Mouse (Mus musculus): ENCODE measurements around the gene Xpo4. TPM values are rescaled to one million over a fixed set of nuclear protein-coding genes. Genes with fewer than 3 reads are reported as not detected.
A peak's percentile ranks its signal among the peaks of the same experiment; 100 is the strongest.

Gene Xpo4
- polyA plus RNA-seq, 2 experiments, result 15.5 to 27.4 TPM

DNA sequence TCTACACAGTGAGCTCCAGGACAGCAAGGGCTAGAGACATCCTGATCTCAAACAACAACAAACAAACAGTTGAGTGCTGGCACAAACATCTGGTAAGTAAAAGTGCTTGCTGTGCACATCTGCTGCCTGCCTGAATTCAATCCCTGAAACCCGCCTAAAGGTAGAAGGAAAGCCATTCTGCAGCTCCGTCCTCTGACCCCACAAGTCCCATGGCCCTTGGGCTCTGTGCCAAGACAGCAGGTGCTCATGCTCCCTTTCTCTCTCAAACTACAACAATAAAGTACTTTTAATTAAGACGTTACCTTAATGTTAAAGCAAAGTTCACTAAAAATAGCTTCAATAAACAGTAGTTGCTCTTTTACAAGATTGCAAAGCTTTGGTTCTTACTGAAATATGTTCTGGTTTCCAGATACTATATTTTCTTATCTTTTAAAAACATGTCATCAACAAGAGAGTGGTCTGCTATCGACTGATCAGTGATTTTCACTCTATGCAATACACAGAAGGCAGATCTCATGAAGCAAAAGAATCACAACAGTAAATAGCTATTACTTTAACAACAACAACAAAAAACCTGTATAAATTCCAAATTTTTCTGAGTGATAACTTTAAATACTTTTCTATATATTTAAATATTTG, 44.5 kb downstream of the Xpo4 start:
- Histone ChIP-seq H3K36me3 (ENCODE audit: control insufficient read depth, insufficient read depth, low read length) (peaks cover 26% of the 10 kb centered on the region), H3K9me3 (ENCODE audit: control insufficient read depth, low read length) (no peaks in the 10 kb centered on the region), H3K27me3 (ENCODE audit: control insufficient read depth, insufficient read depth, low read length) (no peaks in the 10 kb centered on the region), H3K9ac (ENCODE audit: low read depth, low read length, severe bottlenecking) (no peak overlapping the region), H3K4me3 (replicated peaks; ENCODE audit: low read length) (no peak overlapping the region), H3K4me1 (ENCODE audit: control insufficient read depth, insufficient read depth, low read length) (no peaks in the 10 kb centered on the region), H3K27ac (replicated peaks; ENCODE audit: low read depth, low read length) (no peak overlapping the region), H3K4me2 (replicated peaks; ENCODE audit: low read depth, low read length, severe bottlenecking) (no peak overlapping the region)
- DNase-seq (ENCODE audit: low spot score) (no peak), ATAC-seq (ENCODE audit: low FRiP score, low read depth) (no peak)
- WGBS, result 52% methylated on average over 4 of the region's 4 CpGs
- no peak for TF ChIP-seq POLR2A (IDR thresholded peaks at IDR 0.05; ENCODE audit: borderline replicate concordance, extremely low read depth, insufficient read depth, insufficient read length)

DNA sequence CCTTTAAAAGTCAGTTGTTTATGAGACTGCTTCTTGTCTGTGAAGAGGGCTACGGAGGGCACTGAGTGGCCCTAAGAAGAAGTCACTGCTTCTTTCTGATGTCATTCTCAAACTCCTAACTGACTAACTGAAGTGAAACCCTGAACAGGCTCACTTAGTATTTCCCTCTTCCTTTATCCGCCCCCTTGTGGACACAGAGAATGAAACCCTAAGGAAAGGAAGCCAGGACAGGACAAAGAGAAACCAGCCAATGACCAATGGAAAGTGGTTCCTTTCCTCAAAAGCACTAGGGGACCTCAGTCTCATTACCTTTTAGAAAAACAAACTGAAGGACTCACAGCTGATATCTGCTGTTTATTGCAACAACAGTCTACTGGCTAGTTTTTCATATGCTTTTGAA, 45.7 kb downstream of the Xpo4 start:
- DNase-seq (ENCODE audit: low spot score), result peak; percentile 65
- Histone ChIP-seq H3K36me3 (ENCODE audit: control insufficient read depth, insufficient read depth, low read length) (peaks cover 22% of the 10 kb centered on the region), H3K4me1 (ENCODE audit: control insufficient read depth, insufficient read depth, low read length) (no peaks in the 10 kb centered on the region), H3K9me3 (ENCODE audit: control insufficient read depth, low read length) (no peaks in the 10 kb centered on the region), H3K27me3 (ENCODE audit: control insufficient read depth, insufficient read depth, low read length) (no peaks in the 10 kb centered on the region), H3K4me2 (replicated peaks; ENCODE audit: low read depth, low read length, severe bottlenecking) (no peak overlapping the region), H3K9ac (ENCODE audit: low read depth, low read length, severe bottlenecking) (no peak overlapping the region), H3K4me3 (replicated peaks; ENCODE audit: low read length) (no peak overlapping the region), H3K27ac (replicated peaks; ENCODE audit: low read depth, low read length) (no peak overlapping the region)
- WGBS, result 55% methylated on average over 2 of the region's 2 CpGs
- no peak for ATAC-seq (ENCODE audit: low FRiP score, low read depth)
- no peak for TF ChIP-seq POLR2A (IDR thresholded peaks at IDR 0.05; ENCODE audit: borderline replicate concordance, extremely low read depth, insufficient read depth, insufficient read length)

DNA sequence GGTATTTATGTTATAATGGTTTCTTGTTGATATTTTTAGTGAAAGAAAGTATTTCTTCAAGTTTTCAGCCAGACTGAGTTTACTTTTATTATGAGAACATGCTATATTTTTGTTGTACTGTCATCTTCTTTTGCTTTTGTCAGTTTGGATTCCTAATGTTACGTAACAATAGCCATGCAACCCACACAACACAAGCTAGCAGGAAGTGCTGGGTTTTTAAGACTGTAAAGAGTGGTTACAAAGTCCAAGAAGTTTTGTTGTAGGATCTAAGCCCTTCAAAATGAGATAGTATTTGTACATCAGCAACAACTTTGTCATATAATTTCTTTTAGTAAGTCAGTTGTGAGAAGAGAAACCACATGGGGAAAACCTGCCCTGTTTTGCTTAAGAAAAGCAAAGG, 47.6 kb downstream of the Xpo4 start:
- Histone ChIP-seq H3K36me3 (ENCODE audit: control insufficient read depth, insufficient read depth, low read length) (peaks cover 9% of the 10 kb centered on the region; the same call in 1 of the 2 replicates), H3K9me3 (ENCODE audit: control insufficient read depth, low read length) (no peaks in the 10 kb centered on the region), H3K4me2 (replicated peaks; ENCODE audit: low read depth, low read length, severe bottlenecking) (no peak overlapping the region), H3K4me1 (ENCODE audit: control insufficient read depth, insufficient read depth, low read length) (no peaks in the 10 kb centered on the region), H3K27me3 (ENCODE audit: control insufficient read depth, insufficient read depth, low read length) (no peaks in the 10 kb centered on the region), H3K4me3 (replicated peaks; ENCODE audit: low read length) (no peak overlapping the region), H3K27ac (replicated peaks; ENCODE audit: low read depth, low read length) (no peak overlapping the region), H3K9ac (ENCODE audit: low read depth, low read length, severe bottlenecking) (no peak overlapping the region)
- no peak for TF ChIP-seq POLR2A (IDR thresholded peaks at IDR 0.05; ENCODE audit: borderline replicate concordance, extremely low read depth, insufficient read depth, insufficient read length)
- 94% methylated on average over 1 of the region's 1 CpGs for WGBS
- DNase-seq (ENCODE audit: low spot score) (no peak), ATAC-seq (ENCODE audit: low FRiP score, low read depth) (no peak)

DNA sequence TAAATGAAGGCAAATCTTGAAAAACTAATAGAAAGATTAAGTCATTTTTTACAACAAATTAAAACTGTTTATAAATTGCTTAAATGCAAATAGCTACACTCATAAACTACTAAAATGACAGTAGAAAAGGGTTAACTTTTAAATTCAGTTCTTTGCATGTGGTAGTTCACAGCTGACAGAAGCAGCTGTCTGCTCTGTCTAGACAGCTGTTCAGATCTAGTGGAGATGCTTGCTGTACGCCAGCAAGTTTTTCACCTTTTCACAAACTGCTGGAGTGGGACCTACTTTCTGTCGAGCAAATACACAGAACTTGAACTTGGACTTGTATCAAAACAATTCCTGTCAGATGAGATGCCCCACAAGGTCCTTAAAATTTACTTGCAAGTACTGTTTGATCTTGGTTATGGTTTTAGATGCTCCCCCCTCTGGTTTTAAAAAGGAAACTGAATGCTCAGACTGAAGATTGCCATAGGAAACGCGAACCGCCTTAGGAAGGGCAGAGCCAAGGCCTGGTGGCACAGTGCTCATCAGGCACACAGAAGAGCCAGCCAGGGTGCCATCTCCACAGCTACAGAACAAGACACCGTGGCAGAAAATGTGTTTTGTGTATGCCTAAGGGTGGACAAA, 48.8 kb downstream of the Xpo4 start:
- Histone ChIP-seq H3K4me2 (replicated peaks; ENCODE audit: low read depth, low read length, severe bottlenecking) (no peak overlapping the region), H3K27ac (replicated peaks; ENCODE audit: low read depth, low read length) (0 out of 2 replicates have a peak overlapping the region, but pooled peaks have one; percentile 19), H3K9me3 (ENCODE audit: control insufficient read depth, low read length) (no peaks in the 10 kb centered on the region), H3K9ac (ENCODE audit: low read depth, low read length, severe bottlenecking) (no peak overlapping the region), H3K27me3 (ENCODE audit: control insufficient read depth, insufficient read depth, low read length) (no peaks in the 10 kb centered on the region), H3K4me1 (ENCODE audit: control insufficient read depth, insufficient read depth, low read length) (no peaks in the 10 kb centered on the region), H3K36me3 (ENCODE audit: control insufficient read depth, insufficient read depth, low read length) (peaks cover 3% of the 10 kb centered on the region; the same call in 1 of the 2 replicates), H3K4me3 (replicated peaks; ENCODE audit: low read length) (no peak overlapping the region)
- ATAC-seq (ENCODE audit: low FRiP score, low read depth) (peak; percentile 68), DNase-seq (ENCODE audit: low spot score) (peak; percentile 32)
- 77% methylated on average over 6 of the region's 6 CpGs for WGBS
- TF ChIP-seq POLR2A (IDR thresholded peaks at IDR 0.05; ENCODE audit: borderline replicate concordance, extremely low read depth, insufficient read depth, insufficient read length), result no peak

DNA sequence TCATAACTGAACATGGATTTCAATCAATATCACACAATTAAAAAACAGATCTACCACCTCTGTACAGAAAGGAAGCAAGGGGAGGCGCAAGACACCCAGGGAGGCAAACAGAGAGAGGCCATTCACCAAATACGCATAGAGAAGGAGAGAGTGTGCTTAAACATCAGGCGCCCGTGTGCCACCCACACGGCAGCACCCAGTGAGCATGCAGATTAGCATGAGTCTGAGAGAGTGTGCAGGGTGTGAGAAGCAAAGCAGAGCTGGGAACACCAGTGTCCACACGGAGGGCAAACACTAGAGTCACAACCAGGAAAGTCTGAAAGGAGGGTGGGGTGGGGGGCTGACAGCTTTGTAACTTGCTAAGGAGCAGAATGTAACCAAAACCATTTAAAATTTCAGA, 49.4 kb downstream of the Xpo4 start:
- H3K27ac ChIP-seq (replicated peaks; ENCODE audit: low read depth, low read length), result no peak overlapping the region
- no peak overlapping the region for H3K4me3 ChIP-seq (replicated peaks; ENCODE audit: low read length)
- ATAC-seq (ENCODE audit: low FRiP score, low read depth) (no peak), DNase-seq (ENCODE audit: low spot score) (no peak)
- TF ChIP-seq POLR2A (IDR thresholded peaks at IDR 0.05; ENCODE audit: borderline replicate concordance, extremely low read depth, insufficient read depth, insufficient read length), result no peak
- peaks cover 3% of the 10 kb centered on the region; the same call in 1 of the 2 replicates for H3K36me3 ChIP-seq (ENCODE audit: control insufficient read depth, insufficient read depth, low read length)
- no peaks in the 10 kb centered on the region for H3K4me1 ChIP-seq (ENCODE audit: control insufficient read depth, insufficient read depth, low read length)
- no peak overlapping the region for H3K9ac ChIP-seq (ENCODE audit: low read depth, low read length, severe bottlenecking)
- no peaks in the 10 kb centered on the region for H3K27me3 ChIP-seq (ENCODE audit: control insufficient read depth, insufficient read depth, low read length)
- no peaks in the 10 kb centered on the region for H3K9me3 ChIP-seq (ENCODE audit: control insufficient read depth, low read length)
- no peak overlapping the region for H3K4me2 ChIP-seq (replicated peaks; ENCODE audit: low read depth, low read length, severe bottlenecking)
- WGBS, result 92% methylated on average over 6 of the region's 6 CpGs

All from limb, embryonic 14.5 days (tissue).